Mouse (Mus musculus) liver, embryonic 13.5 days (tissue): ENCODE data around the gene Pex16. TPM values are rescaled to one million over a fixed set of nuclear protein-coding genes. Genes with fewer than 3 reads are reported as not detected.

ENCODE experiments used
- ATAC-seq: fragments of 200-750 bp; cut with Nextera tagmentation; 2 replicates; pipeline ENCODE4 v1.8.0; 2017; ENCODE audit warnings: low read depth, mild to moderate bottlenecking, moderate number of reproducible peaks, moderate library complexity
- DNase-seq: peaks from one replicate; pipeline ENCODE4 v3.0.0; 2022
- H3K27ac ChIP-seq: fragments of 300-500 bp; sonication (generic); 2 replicates; pipeline ENCODE4 v1.5.1; 2015; ENCODE audit warnings: moderate library complexity, mild to moderate bottlenecking, inconsistent platforms
- H3K27me3 ChIP-seq: fragments of 300-500 bp; sonication (generic); 2 replicates; pipeline ENCODE4 v1.6.1; 2015; ENCODE audit warnings: mild to moderate bottlenecking, inconsistent platforms
- H3K36me3 ChIP-seq: fragments of 300-500 bp; sonication (generic); 2 replicates; pipeline ENCODE4 v1.6.1; 2015; ENCODE audit warnings: mild to moderate bottlenecking, inconsistent platforms
- H3K4me1 ChIP-seq: fragments of 300-500 bp; sonication (generic); replicated peaks from 2 replicates; pipeline ENCODE4 v1.6.1; 2015; ENCODE audit warnings: inconsistent platforms
- H3K4me2 ChIP-seq: fragments of 300-500 bp; sonication (generic); 2 replicates; pipeline ENCODE4 v1.6.1; 2015; ENCODE audit warnings: inconsistent platforms, mild to moderate bottlenecking, moderate library complexity
- H3K4me3 ChIP-seq: fragments of 300-500 bp; sonication (generic); replicated peaks from 2 replicates; pipeline ENCODE4 v1.5.1; 2015; ENCODE audit warnings: mild to moderate bottlenecking, inconsistent platforms
- H3K9ac ChIP-seq: fragments of 300-500 bp; sonication (generic); 2 replicates; pipeline ENCODE4 v1.6.1; 2015; ENCODE audit warnings: mild to moderate bottlenecking, inconsistent platforms
- H3K9me3 ChIP-seq: fragments of 300-500 bp; sonication (generic); replicated peaks from 2 replicates; pipeline ENCODE4 v1.6.1; 2016; ENCODE audit warnings: inconsistent platforms
- WGBS: fragments of 180-500 bp; shearing (Covaris S2); methylation state at CpG from one replicate; pipeline ENCODE4 v1.1.7; 2015; ENCODE audit not compliant: insufficient replicate concordance; 5-methylcytosine and 5-hydroxymethylcytosine counted together
- polyA plus RNA-seq: library from polyadenylated mRNA; unstranded; fragments of >200 nt; fragmentation: Nextera tagmentation; extraction: Ambion mirVana; gene quantifications from 2 replicates; pipeline ENCODE4 v1.2.1, GENCODE M21; 2015

Pex16 gene
- polyA plus RNA-seq, 1 experiment from 2014 or later, result 21.7 TPM

DNA sequence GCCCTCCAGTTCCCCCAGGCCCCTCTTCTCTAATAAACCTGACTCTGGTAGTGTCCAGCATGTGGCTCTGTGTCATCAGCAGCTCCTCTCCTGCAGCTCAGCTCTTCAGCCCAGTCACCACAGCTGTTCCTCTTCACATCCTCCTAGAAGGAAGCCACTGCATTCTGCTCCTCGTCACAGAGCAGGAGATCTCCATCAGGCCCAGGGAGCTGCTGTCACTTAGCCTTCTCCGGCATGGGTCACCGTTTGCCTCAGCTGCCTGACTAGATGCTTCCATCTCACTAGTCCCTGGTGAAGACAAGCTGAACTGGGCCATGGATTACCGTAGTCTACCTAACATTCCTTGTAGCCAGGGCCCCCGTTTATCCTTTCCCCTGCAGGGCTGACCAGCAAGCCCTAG is 6.7 kb downstream of the Pex16 start:
- Histone ChIP-seq H3K4me3 (no peak overlapping the region), H3K9ac (no peak overlapping the region), H3K4me2 (no peak overlapping the region), H3K9me3 (no peaks in the 10 kb centered on the region), H3K27ac (no peak overlapping the region), H3K27me3 (no peaks in the 10 kb centered on the region), H3K36me3 (peaks cover 56% of the 10 kb centered on the region), H3K4me1 (peaks cover 11% of the 10 kb centered on the region)
- WGBS, result 77% methylated on average over 5 of the region's 5 CpGs
- DNase-seq (no peak), ATAC-seq (no peak)

DNA sequence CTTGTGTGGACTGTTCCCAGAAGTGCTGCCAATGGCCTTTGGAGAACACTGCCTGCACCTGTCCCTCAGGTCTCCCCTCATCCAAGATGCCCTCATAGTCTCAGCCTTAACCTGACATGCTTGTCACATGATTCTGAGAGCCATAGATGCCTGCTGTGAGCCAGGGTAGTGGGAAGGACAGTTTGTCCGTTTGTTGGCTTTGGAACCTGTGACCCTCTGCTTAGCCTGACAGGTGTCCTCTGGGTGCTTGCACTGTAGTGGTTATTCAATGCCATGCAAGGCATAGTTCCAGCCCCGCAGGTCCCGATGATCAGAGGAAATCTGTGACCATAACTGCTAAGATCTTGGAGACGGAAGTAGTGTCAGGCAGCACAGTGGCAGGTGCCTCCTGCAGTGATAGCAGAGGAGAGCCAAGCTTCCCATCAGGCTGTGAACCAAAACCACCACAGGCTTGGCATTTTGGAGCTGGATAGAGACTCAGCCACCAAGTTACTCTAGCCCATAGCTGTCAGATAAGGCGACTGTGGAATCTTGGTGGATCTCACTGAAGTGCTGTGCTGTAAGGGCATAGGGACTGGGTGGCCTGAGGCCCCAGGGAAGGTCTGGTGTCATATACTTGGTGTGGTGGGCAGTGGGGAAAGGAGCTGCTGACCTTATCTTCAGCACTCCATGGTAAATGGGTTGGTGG is 7.6 kb downstream of the Pex16 start, which contains the start of gene 1700029I15Rik:
Gene 1700029I15Rik, plus strand, starts transcription at position 638 of the 688 bp plus-strand sequence.
- H3K27me3 ChIP-seq, result peaks cover 8% of the 10 kb centered on the region
- no peak within 1 kb of the TSS for H3K9ac ChIP-seq
- no peak within 1 kb of the TSS for H3K4me3 ChIP-seq
- no peak for ATAC-seq
- H3K4me2 ChIP-seq, result no peak within 1 kb of the TSS
- H3K9me3 ChIP-seq, result no peaks in the 10 kb centered on the region
- no peak for DNase-seq
- peaks cover 2% of the 10 kb centered on the region for H3K4me1 ChIP-seq
- WGBS, result 75% methylated on average over 5 of the region's 5 CpGs
- H3K27ac ChIP-seq, result no peak within 1 kb of the TSS
- H3K36me3 ChIP-seq, result peaks cover 55% of the 10 kb centered on the region

DNA sequence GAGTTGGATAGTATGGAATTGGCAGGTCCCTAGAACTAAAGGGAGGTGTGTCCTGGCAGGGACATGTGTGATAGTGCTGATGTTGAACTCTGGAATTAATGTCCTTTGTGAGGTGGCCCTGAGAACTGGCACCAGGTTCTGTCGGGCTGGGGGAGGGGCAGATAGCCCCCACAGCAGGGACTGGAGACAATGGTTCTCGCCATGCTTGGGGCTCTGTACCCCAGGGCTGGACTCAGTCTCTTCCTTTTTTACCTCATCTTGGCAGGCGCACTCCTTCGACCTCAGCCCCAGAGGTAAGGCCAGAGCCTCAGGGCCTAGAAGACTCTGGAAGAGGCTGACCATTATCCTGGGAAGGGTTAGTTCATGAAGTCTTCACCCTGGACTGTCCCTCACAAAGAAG is 8.3 kb downstream of the Pex16 start:
- ATAC-seq (no peak), DNase-seq (no peak)
- Histone ChIP-seq H3K9ac (no peak overlapping the region), H3K4me1 (no peaks in the 10 kb centered on the region; the same call in 1 of the 2 replicates), H3K36me3 (peaks cover 48% of the 10 kb centered on the region), H3K27me3 (peaks cover 15% of the 10 kb centered on the region), H3K4me3 (no peak overlapping the region), H3K9me3 (no peaks in the 10 kb centered on the region), H3K27ac (no peak overlapping the region), H3K4me2 (no peak overlapping the region)
- 85% methylated on average over 4 of the region's 4 CpGs for WGBS

DNA sequence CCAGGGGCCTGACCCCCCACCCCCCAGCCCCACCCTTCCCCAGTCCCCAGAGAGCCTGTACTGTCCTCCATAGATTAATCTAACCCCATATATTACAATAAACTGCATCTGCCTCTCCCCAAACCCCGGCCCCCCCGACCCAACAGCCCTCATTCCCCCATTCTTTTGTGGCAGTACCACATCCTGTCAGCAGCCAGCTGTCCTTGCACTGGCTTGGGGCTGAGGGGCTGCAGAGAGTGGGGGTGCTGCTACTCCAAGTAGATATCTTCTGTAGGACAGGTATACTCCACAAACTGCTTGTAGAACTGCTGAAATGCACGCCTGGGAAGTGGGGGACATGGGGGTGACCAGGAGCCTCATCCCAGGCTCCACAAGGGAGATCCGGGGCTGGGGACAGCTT is 9.6 kb downstream of the Pex16 start:
- WGBS, result 63% methylated on average over 4 of the region's 4 CpGs
- no peak for ATAC-seq
- H3K27ac ChIP-seq, result no peak overlapping the region

GRCm38 (mm10) chr2:92385113-92386051 is 10.9 kb downstream of the Pex16 start:
- no peaks in the 10 kb centered on the region for H3K9me3 ChIP-seq
- WGBS, result 64% methylated on average over 22 of the region's 22 CpGs
- DNase-seq (no peak), ATAC-seq (no peak)
- no peak overlapping the region for H3K9ac ChIP-seq
- H3K27me3 ChIP-seq, result peaks cover 41% of the 10 kb centered on the region
- no peak overlapping the region for H3K4me3 ChIP-seq
- peaks cover 19% of the 10 kb centered on the region for H3K4me1 ChIP-seq
- no peak overlapping the region for H3K4me2 ChIP-seq
- no peak overlapping the region for H3K27ac ChIP-seq
- peaks cover 22% of the 10 kb centered on the region for H3K36me3 ChIP-seq

More for the DNA sequence above, 9.6 kb downstream of the Pex16 start:
- Histone ChIP-seq H3K9me3 (no peaks in the 10 kb centered on the region), H3K27me3 (peaks cover 28% of the 10 kb centered on the region), H3K4me2 (no peak overlapping the region), H3K9ac (no peak overlapping the region), H3K4me3 (no peak overlapping the region), H3K4me1 (peaks cover 7% of the 10 kb centered on the region), H3K36me3 (peaks cover 35% of the 10 kb centered on the region)
- no peak for DNase-seq

DNA sequence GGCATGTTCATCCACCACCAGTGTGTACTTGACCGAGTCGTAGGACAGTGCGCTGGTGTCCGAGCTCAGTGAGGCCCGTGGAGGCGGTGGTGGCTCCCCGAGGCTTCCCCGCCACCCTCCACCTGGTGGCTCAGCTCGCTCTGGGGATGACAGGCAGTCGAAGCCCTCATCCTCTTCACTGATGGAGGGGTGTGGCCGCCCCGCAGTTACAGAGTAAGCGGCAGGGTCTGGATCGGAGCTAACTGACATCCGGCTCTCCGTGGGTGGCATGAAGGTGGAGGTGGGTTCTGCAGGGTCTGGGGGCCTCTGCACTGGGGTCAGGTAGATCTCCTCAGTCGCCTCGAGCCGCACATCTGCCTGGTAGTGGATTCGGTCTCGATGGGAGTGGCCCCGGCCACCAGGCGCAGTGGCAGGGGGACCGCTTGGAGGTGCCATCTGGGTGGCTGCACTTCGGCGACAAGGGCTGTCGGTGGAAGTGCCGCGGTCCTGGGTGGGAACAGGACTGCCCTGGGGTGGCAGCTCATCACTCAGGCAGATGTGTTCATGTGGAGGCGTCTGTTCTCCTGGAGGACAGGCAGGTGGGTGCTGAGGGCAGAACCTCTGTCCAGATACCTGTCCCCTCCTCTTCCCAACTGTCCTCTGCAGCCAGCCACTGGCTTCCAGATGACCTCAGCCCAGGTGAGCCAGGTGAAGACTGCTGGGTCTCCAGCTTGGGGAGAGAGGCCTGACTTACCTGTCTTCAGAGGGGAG is 12.5 kb downstream of the Pex16 start:
- H3K27ac ChIP-seq, result no peak overlapping the region
- H3K4me1 ChIP-seq, result peaks cover 26% of the 10 kb centered on the region
- peaks cover 57% of the 10 kb centered on the region for H3K27me3 ChIP-seq
- WGBS, result 74% methylated on average over 30 of the region's 30 CpGs
- no peak for ATAC-seq
- H3K9me3 ChIP-seq, result no peaks in the 10 kb centered on the region
- no peak overlapping the region for H3K9ac ChIP-seq
- no peak for DNase-seq
- H3K36me3 ChIP-seq, result peaks cover 6% of the 10 kb centered on the region
- no peak overlapping the region for H3K4me3 ChIP-seq
- H3K4me2 ChIP-seq, result no peak overlapping the region

- Histone ChIP-seq H3K27me3 (peaks cover 64% of the 10 kb centered on the region), H3K9me3 (no peaks in the 10 kb centered on the region), H3K9ac (no peak overlapping the region), H3K4me2 (no peak overlapping the region), H3K36me3 (no peaks in the 10 kb centered on the region), H3K4me3 (no peak overlapping the region), H3K27ac (no peak overlapping the region), H3K4me1 (peaks cover 32% of the 10 kb centered on the region)
- DNase-seq (no peak), ATAC-seq (no peak)
- 58% methylated on average over 4 of the region's 4 CpGs for WGBS
Observed at GRCm38 (mm10) chr2:92387646-92388045, 13.2 kb downstream of the Pex16 start.

- peaks cover 32% of the 10 kb centered on the region for H3K4me1 ChIP-seq
- no peak overlapping the region for H3K9ac ChIP-seq
- peaks cover 68% of the 10 kb centered on the region for H3K27me3 ChIP-seq
- 61% methylated on average over 3 of the region's 3 CpGs for WGBS
- H3K9me3 ChIP-seq, result no peaks in the 10 kb centered on the region
- DNase-seq (no peak), ATAC-seq (no peak)
- H3K36me3 ChIP-seq, result no peaks in the 10 kb centered on the region
- H3K4me3 ChIP-seq, result no peak overlapping the region
- H3K27ac ChIP-seq, result no peak overlapping the region
- no peak overlapping the region for H3K4me2 ChIP-seq
Observed at GRCm38 (mm10) chr2:92388081-92388517, 13.6 kb downstream of the Pex16 start.

DNA sequence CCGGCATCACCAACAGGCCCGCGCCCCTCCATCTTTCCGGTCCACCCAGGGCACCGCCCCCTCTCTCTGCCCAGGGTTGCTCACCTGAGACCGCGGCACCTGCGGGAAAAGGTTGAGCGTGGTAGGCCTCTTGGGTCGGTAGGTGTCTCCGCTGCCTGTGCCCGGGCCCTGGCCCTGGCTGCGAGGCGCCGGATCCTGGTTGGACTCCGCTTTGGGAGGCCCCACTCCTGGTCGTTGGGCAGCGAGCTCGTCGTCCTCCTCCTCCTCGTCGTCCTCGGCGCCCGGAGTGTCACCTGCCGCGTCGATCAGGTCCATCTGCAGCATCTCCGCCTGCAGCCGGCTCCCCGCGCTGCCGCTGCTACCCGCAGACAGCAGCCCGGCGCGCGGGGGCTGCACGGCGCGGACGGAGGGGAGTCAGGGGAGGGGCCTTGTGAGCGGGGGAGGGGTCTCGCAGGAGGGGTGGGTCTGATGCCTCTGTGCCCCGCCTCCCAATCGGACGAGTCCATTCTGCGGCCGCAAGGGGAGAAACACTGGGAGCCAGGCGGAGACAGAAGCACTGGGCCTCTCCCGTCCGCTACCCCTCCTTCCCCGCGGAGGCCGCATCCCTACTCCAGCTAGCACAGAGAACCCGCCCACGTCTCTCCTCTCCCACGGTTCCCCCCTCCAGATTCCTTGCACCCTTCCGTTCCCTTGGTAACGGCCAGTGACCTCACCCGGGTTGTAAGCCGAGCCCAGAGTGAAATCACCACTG is 14.6 kb downstream of the Pex16 start:
- peak; percentile 29 for DNase-seq

GRCm38 (mm10) chr2:92389645-92390044 is 15.2 kb downstream of the Pex16 start:
- H3K4me1 ChIP-seq, result peaks cover 32% of the 10 kb centered on the region
- DNase-seq (no peak), ATAC-seq (no peak)
- H3K9me3 ChIP-seq, result no peaks in the 10 kb centered on the region
- H3K4me3 ChIP-seq, result peak overlapping the region; percentile 53
- 11% methylated on average over 10 of the region's 10 CpGs for WGBS
- H3K27ac ChIP-seq, result no peak overlapping the region
- H3K36me3 ChIP-seq, result no peaks in the 10 kb centered on the region
- H3K9ac ChIP-seq, result no peak overlapping the region
- peaks cover 84% of the 10 kb centered on the region for H3K27me3 ChIP-seq
- peak overlapping the region; percentile 63 for H3K4me2 ChIP-seq

More for the DNA sequence above, 14.6 kb downstream of the Pex16 start:
- ATAC-seq, result peak; percentile 37
- peak overlapping the region; percentile 53 for H3K4me3 ChIP-seq
- H3K4me1 ChIP-seq, result peaks cover 32% of the 10 kb centered on the region
- H3K27ac ChIP-seq, result no peak overlapping the region
- no peaks in the 10 kb centered on the region for H3K9me3 ChIP-seq
- peak overlapping the region; percentile 63 for H3K4me2 ChIP-seq
- WGBS, result 1% methylated on average over 61 of the region's 62 CpGs
- H3K27me3 ChIP-seq, result peaks cover 78% of the 10 kb centered on the region
- H3K9ac ChIP-seq, result peak overlapping the region; percentile 39; the same call in 1 of the 2 replicates
- no peaks in the 10 kb centered on the region for H3K36me3 ChIP-seq
